Mouse (Mus musculus) skeletal muscle tissue, adult 2 months (tissue): ENCODE data around the gene Chchd10.
"Not testable (repeated sequence)": the region's sequence is repeated elsewhere in the genome, so short reads cannot be mapped to it uniquely, and the experiment has no call there.

Source experiments
- DNase-seq: peaks from one replicate; pipeline ENCODE4 v3.0.0-alpha.2; 2012; ENCODE audit warnings: low read depth, low spot score

The Chchd10 gene

GRCm38 (mm10) chr10:75932891-75933290 lies at the start of gene Chchd10:
TSS of gene Chchd10 (plus strand) at chr10:75933130.
- no peak for DNase-seq

DNA sequence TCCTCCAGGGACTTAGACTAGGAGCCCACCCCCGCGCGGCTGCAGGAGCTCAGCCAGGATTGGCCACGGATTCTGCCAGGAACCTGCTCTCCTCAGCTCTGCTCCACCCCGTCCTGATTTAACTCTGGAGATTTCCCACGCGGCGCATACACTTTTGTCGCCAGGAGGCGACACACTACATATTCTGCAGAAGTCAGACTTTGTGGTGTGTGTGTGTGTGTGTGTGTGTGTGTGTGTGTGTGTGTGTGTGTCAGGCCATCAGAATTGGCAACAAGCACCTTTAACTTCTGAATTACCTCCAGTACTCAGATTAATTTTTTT lies 49.7 kb upstream of the Chchd10 start:
- peak; percentile 69 for DNase-seq

- no peak for DNase-seq
Measured at GRCm38 (mm10) chr10:75884742-75885141, 48.2 kb upstream of the Chchd10 start.

DNA sequence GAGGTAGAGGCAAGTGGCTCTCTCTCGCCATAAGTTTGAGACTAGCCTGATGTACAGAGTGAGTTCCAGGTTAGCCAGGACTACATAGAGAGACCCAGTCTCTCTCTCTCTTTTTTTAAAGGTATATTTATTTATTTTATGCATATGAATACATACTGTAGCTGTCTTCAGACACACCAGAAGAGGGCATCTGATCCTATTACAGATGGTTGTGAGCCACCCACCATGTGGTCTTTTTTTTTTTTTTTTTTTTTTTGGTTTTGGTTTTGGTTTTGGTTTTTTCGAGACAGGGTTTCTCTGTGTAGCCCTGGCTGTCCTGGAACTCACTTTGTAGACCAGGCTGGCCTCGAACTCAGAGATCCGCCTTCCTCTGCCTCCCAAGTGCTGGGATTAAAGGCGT lies 45.4 kb upstream of the Chchd10 start:
- not testable (repeated sequence) for DNase-seq

GRCm38 (mm10) chr10:75889406-75890153 lies 43.4 kb upstream of the Chchd10 start:
- no peak for DNase-seq

- DNase-seq: peak; percentile 90
Measured at GRCm38 (mm10) chr10:75893089-75893750, 39.7 kb upstream of the Chchd10 start, which contains the start of gene Derl3. TSS of gene Derl3 (plus strand) at chr10:75893413.

- DNase-seq: no peak
Measured at GRCm38 (mm10) chr10:75894601-75895000, 38.3 kb upstream of the Chchd10 start.

- DNase-seq: no peak
Measured at GRCm38 (mm10) chr10:75895730-75896129, 37.2 kb upstream of the Chchd10 start.

DNA sequence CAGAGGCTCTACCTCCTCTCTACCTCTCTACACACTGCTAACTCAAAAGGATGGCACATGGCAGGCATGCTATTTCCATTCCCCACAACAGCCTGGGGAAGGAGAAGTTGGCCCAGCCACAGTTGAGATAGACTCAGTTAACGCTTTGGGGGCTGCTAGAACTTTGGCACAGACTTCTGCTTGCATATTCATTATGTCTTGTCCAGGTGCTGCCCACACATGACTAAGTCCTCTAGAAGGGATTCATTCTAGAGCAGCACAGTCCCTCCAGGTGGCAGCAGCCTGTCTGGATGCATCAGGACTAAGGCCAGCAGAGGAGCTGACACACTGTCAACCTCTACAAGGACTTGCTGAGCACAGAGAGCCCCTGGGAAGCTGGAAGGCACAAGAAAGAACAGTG lies 36.7 kb upstream of the Chchd10 start:
- no peak for DNase-seq

DNA sequence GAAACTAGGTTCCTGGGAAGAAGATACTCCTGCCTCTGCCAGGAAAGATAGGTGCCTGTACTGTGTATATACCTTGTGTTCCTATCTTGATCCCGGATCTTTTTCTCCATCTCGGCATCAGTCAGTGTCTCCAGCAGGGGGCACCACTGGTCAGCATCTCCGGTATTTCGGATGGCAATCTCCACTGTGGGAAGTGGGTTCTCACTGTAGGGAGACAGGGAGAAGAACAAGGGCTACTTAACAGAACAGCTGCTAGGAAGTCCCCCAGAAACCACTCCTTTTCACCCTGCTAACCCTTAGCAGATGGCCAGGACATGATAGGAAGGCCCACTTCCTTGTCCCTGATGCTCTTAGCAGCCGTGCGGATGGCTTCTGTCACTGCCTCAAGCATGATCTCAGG lies 35.6 kb upstream of the Chchd10 start:
- peak; percentile 62 for DNase-seq

DNA sequence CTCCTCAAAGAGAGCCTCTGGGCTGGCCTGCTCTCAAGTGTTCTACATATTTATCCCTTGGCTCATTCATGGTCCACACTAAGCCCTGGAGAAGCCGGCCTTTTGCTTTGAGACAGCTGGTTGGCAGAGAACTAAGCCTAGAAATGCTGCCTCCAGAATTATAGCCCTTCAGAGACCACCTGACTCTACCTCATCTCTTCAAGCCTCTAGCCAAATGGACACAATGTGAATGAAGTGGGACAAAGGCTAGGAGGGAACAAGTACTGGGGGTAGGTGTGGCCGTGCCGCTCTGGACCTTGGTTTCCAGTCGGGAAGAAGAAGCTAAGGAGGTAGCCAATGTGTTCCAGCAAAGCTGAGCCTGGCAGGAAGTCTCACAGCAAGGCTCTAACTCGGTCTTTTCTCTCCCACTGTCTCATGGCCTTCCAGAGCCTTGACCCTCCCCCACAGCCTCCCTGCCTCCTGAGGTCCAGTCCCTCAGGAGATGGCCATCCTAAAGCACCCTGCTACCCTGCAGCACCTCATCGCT lies 34.8 kb upstream of the Chchd10 start:
- no peak for DNase-seq

GRCm38 (mm10) chr10:75898846-75899245 lies 34.1 kb upstream of the Chchd10 start:
- peak; percentile 92 for DNase-seq

DNA sequence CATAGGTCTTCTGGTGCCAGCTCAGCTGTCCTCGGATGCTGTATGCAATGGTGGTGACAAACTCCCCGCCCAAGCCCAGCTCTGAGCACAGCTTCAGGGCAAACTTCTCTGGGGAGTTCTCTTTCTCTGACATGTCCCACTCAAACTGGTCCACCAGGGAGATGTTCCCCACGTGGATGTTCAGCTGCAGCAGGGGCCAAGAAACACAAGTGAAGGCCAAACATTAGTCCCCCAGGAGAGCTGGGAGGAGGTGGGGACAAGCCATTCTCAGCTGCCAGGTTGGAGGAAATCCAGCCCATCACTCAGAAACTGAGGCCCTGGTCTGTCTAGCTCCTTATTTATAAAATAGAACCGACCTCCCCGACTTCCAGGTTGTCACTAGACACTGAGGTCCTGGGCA lies 28.5 kb upstream of the Chchd10 start:
- no peak for DNase-seq

DNA sequence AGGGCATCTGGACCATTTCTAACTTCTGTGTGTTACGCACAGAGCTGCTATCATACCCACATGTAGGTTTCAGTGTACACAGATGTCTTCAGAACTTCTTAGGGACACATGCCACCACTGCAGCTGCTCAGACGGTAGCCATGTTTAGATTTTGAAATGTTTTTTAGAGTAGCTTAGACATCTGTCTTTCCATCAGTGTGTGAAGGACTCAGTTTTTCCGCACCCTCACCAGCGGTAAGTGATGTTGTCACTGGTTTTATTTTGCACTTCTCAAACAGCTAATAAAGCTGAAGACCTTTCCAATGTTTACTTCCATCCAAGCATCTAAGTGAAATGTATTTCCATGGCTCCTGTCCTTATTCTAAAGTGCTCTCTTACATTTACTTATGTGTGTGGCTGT lies 26.0 kb upstream of the Chchd10 start:
- no peak for DNase-seq

DNA sequence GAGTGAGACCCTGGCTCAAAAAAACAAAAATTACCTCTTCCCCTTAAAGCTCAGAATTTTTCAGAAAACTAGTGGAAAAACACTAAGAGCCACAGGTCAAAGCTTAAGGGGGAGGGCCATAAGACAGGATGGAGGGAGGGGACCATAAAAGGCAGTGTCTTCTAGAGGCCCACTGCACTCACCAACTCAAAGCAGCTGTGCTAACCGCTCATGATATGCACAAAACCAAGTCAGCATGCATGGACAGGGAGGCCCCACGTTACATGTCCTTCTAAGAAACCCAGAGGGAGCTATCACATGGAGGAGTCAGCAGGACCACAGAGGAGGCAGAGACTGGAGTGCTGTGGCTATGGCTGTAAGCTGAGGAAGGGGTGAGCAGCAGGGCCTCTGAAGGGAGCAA lies 22.2 kb upstream of the Chchd10 start:
- DNase-seq: no peak

- DNase-seq: no peak
Measured at GRCm38 (mm10) chr10:75913013-75913589, 19.8 kb upstream of the Chchd10 start.

DNA sequence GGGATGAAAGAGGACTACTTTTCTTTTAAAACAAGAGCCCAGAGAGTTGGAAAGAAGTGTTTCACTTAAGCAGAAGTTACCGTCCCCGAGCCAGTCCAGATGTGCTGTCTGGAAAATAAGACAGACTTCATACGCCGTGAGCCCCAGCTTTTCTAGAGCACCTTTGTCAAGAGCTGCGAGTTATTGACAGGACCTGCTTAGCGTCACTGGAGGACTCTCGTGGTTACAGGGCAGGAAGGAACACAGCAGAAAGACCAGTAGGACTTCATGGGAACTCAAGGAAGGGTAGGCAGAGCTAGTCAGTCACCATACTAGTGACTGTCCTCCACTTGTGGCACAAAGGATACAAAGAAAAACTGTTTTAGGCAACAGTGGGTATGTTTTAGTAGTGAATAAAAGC lies 17.4 kb upstream of the Chchd10 start:
- no peak for DNase-seq

- DNase-seq: no peak
Measured at GRCm38 (mm10) chr10:75916840-75917239, 16.1 kb upstream of the Chchd10 start.

DNA sequence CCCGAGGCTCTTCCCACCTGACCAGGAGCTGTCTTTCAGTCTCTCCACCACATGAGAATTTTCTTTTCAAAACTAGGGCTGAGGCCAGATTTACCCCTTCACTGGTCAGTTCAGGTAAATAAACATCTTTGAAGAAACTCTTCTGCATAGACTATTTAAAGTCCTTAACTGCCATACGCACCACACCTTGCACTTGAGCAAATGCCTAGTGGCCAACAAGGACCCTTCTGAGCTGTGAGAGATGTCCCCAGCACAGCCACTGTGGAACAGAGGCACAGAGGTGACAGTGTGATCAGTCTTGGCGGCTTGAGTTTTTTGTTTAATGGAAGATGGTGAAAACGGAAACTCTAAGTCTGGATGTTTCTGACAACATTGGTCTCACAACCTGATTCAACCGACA lies 13.9 kb upstream of the Chchd10 start:
- DNase-seq: no peak

DNA sequence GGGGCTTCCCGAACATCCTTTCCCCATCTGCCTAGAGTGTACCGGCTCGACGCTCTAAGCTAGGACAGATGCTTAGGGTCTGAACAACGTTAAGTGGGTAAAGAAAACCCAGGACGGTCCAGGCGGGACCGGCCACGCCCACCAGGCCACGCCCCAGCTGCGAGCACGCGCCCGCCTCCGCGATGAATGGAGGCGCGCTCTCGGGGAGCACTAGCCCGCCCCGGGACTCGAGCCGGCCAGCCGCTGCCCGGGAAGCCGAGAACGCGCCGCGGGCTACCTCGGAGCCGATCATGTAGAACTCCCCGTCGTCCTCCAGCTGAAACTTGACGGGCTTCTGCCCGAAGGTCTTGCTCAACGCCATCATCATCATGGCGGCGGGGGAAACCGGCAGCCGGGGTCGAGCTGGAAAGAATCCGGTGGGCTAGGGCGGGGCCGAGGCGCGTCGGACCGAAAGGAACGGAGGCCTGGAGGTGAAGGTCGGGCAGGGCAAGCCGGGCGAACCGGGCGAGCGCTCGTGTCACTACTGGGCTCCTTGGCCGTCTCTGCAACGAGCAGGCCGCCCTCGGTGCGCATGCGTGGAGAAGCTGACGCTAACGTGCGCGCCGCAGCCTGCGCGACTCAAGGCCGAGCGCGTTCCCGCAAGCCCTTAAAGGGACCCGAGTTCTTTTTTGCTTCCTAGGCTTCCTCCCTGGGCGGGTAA lies 11.8 kb upstream of the Chchd10 start, which contains the start of gene Smarcb1:
TSS of gene Smarcb1 (minus strand) at position 592 of the 700 bp plus-strand sequence.
- peak; percentile 95 for DNase-seq

GRCm38 (mm10) chr10:75921726-75922560 lies 11.0 kb upstream of the Chchd10 start:
- no peak for DNase-seq
